Mouse (Mus musculus) Muller cell, postnatal 12 days (primary cell): ENCODE results near the gene Dmc1.

ENCODE experiments used
- DNase-seq: peaks from one replicate; pipeline ENCODE4 v3.0.0-alpha.2; 2015; ENCODE audit errors: inconsistent ontology term

Dmc1 gene

DNA sequence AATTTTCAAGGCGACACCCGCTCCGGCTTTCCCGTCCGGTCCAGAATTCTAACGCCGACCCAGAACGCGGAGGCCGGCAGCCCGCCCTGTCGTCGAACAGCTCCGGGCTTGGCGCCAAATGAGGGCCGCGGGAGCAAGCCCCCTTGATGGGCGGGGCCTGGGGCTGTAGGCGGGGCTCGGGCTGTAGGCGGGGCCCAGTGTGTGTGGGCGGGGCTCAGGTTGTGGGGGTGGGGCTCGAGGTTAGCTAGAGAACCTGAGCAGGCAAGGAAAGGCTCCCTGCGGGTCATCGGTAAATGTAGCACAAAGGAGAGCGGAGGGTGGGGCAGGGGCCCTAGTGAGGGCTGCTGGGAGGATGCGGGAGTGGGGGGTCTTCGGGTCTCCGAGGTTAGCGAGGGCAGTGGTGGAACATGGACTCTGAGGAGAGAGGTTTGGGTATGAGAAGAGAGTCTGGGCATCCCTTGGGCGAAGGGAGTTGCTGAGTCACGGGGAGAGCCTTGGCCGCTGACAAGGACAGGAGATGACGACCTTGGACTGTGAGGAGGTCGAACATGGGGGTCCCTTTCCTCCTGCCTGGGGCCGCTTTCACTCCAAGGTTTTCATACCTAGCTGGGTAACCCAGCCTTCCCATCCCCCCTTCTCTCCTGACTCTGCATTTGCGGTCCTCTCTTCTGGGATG, at the start of gene Dmc1:
Dmc1 (minus strand) TSS at position 120 of the 676 bp plus-strand sequence.
- peak; percentile 40 for DNase-seq

DNA sequence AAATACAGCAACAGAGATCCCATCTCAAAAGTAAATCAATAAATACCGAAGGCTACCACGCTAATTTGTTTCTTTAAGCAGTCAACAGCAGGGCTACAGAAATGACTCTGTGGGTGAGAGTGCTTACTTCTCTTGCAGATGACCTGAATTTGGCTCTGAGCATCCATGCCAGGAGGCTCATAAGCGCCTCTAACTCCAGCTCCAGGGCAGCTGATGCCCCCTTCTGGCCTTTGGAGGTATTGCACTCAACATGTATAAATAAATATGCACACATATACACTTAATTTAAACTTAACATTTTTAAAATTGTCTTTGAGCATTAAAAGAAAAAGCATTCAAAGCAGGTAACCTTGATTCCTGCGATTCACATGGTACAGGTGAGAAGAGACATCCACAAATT, 46.6 kb upstream of the Dmc1 start:
- DNase-seq: no peak

DNA sequence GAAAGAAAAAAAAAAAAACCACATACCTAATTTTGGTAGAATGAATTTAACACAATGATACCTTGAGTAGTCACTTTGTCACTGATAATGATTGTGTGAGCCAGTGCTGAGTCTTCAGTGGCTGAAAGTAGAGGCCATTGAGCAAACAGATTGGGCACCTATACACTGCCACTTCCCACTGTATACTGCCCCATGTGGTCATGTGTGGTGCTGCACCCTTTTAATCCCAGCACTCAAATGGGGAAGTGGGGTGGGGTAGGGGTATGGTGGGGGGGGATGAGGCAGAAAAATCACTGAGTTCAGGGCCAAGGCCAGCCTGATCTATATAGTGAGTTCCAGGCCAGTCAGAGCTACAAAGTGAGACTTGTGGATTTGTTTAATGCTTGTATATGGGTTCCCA, 45.7 kb upstream of the Dmc1 start:
- DNase-seq: no peak

DNA sequence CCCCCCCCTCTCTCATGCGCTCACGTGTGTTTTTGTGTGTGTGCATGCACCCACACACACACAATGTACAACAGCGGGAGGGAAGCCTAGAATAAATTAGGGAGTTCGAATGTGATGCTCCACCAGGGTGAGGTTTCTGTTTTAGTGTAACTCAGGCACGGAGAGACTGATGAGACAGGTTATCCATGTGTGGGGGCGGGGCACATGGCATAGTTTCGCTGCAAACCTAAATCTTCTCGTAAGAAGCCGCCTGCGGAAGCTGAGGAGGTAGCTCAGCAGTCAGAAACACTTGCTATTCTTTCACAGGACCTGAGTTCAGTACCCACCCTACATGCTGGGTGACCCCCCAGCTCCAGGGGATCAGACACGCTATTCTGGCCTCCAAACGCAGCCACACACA, 43.2 kb upstream of the Dmc1 start:
- no peak for DNase-seq

DNA sequence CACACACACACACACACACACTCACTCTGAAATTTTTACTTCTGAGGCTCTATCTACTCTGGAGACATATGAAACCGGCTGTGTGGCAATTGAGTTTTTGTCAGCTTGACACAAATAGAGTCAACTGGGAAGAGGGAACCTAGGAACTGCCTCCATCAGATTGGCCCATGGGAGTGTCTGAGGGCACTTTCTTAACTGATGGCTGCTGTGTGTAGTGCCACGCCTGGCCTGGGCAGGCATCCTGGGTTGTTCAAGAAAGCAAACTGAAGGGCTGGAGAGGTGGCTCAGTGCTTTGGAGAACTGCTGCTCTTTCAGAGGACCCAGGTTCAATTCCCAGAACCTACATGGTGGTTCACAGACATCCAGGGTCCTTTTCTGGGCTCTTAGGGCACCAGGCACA, 40.6 kb upstream of the Dmc1 start:
- DNase-seq: no peak

DNA sequence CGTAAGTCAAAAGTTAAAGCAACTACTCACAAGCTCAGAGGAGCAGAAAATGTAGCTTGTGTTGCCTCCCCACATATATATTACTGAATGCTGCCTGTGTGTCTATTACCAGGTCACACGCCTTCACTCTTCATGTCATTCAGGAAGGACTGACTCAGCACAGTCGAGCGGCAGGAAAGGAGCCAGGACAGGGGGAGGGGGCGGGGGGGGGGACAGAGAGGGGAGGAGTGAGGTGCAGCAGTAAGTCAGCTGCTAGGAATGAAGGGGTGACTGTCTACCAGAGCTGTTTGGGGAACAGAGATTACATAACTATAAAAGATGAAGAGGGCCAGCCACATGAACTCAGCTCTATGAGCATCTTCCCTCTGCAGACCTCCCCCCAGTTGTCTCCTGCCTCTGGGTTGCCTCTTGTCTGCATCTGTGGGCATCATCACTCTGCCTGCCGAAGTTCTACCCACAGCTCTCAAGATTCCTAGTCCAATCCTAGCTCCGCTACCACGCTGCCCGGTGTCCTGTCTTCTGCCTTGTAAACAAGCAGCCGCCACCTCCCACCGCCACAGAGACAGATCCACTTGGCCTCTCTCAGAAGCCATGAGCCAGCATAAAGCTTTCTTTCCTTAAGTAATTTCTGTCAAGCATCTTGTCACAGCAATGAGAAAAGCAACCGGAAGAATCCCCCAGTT, 36.4 kb upstream of the Dmc1 start:
- peak; percentile 10 for DNase-seq

DNA sequence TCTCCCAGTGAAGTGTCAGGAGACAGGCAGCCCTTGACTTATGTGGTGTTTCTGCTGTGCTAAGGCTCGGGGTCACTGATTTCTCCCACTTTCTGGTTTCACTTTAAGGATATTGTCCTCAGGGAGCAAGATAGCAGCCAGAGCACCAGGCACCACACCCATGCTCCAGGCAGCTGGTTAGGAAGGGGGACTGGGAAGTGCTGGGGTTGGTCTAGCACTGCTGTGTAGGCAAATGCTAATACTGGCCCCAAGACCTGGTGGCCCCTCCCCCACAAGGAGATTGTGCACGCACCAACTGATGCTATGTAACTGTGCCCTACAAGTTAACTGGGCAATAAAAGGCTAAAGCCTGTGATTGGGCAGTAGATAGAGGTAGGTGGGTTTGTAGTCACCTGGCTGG, 25.6 kb upstream of the Dmc1 start:
- DNase-seq: no peak

DNA sequence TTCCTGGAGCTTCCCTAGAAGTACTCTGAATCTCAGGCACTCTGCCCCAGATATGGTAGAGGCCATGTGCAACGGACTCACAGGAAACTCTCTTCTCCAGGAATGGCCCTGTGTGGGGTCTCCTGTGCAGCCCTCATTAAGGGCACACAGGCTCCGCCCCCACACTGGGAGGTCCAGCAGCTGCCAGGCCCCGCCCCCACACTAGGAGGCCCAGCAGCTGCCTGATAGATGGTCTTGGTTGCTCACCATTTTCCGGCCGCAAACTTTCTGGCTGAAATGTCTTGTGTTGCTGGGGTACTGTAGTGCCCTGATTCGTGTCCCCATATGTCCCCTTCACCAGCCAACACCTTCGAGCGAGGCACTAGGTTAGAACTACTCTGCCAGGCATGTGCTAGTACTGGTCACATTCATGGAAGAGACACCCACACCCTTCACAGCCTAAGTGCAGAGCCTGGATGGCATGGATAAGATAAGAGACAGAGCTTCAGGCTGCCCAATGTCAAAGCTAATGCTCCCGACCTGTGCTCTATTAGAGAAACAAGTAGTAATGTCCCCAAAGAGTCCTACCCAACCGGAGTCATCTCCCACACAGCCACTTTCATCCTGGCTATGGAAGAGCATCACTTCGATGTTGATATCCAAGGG, 15.0 kb upstream of the Dmc1 start:
- DNase-seq: no peak

DNA sequence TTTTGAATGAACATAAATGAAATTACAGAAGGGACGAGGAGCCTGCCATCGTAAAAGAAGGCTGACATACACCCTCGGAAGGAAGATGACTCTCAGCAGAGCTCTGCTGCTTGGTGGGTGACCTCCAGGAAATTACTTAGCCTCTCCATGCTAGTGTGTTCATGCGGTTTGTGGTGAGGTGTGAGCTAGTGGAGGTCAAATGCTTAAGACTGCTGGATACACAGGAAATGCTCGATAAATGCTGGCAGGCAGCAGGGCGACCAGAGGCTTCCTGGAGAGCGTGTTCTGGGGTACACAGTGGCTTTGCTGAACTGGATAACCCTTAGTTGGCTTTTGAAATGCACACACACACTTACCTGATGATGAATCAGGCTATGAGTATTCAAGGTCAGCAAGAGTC, 13.5 kb upstream of the Dmc1 start:
- no peak for DNase-seq

DNA sequence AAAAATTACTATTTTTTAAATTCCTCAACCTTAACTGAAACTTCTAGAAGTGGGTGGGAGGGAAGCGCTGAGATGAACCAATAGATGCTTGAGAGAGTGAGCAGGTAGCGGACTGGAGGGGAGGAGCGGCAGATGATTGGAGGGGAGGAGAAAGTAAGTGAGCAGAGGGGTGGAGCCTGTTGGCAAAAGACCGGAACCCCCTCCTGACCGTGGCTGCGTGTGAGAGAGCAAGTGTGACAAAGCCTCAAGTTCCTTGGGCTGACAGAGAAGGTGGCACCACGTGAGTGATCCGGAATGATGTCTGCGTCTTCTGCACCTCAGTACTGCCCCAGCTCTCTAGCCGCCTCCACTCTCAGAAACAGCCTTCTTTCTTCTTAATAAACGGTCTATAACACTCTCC, 12.2 kb upstream of the Dmc1 start:
- DNase-seq: no peak

DNA sequence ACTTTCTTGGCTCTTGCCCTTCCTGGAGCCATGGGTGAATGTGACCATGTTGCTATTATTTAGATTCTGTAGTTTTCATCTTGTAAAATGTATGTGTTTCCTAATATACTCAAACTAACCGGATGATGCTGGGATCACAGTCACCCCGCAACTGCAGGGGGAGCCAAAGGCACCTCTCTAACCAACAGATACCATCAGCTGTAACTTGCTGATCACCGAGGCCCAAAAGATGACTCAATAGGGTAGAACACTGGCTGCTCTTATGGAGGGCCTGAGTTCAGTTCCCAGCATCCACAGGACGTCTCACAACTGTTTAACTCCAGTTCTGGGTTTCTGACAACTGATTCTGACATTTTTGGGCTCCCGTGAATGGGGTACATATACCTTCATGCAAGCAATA, 11.8 kb upstream of the Dmc1 start:
- DNase-seq: no peak

DNA sequence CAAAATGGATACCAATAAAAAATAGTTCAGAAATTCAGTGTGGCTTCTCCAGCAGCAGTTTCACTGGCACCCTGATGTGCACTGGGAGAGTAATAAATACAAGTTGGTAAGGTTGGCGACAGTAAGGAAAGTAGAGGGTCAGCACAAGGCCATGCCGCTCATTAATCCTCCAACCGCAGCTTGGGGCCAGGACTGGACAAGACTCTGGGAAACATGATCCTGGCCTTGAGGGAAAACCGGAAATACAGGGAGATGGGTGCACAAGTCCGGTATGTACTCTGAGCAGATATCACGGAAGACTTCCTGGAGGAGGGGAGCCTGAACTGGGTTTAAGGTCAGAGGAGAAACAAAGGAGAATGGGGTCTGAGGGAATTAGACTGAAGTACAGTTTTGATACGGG, 10.6 kb upstream of the Dmc1 start:
- no peak for DNase-seq

DNA sequence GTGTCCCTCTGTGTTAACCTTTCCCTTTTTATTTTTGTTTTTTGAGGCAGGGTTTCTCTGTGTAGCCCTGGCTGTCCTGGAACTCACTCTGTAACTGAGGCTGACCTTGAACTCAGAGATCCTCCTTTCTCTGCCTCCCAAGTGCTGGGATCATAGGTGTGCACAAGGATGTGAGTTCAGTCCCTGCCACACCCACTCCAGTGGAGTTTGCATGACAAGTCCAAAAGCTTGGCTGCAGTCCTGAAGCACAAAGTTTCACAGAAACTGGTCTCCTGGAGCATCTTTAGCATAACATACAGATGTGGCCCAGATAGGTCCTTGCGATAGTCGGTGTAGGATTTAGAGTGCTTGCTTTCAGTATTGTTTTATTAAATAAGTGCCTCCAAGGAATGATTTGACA, 4.3 kb upstream of the Dmc1 start:
- DNase-seq: no peak

DNA sequence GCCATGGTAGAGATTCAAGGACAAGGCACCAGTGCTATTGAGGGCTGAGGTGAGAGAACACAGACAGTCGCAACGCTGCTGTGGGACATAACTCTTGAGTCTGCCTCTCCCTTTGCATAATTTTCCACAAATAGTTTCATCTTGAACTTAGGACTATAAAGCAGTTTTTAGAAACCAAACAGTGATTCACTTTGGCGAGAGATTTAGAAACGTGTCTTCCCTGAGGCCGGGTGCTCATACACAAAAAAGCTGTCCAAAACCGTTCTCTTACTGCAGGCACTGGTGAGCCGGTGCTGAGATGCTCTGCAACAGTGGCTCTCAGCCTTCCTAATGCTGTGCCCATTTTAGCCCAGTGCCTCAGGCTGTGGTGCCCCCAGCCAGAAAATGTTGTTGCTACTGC, 3.3 kb upstream of the Dmc1 start:
- no peak for DNase-seq

DNA sequence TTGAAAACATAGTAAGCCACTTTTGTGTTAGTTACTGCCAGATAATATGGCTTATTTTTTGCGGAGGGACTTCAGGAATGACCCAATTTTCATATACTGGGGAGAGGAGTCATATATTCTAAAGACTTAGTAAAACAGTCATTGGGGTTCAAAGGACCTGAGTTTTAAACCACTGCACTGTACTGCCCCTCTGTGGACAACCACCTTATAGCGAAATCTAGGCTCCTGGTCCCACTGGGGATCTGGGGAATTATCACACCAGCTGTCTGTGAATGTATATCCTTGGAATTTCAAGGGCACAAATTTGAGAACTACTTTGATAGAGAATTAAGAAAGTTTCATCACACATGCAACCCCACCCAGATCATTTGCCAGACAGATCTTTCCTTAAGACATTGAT, 2.8 kb upstream of the Dmc1 start:
- DNase-seq: peak; percentile 1

DNA sequence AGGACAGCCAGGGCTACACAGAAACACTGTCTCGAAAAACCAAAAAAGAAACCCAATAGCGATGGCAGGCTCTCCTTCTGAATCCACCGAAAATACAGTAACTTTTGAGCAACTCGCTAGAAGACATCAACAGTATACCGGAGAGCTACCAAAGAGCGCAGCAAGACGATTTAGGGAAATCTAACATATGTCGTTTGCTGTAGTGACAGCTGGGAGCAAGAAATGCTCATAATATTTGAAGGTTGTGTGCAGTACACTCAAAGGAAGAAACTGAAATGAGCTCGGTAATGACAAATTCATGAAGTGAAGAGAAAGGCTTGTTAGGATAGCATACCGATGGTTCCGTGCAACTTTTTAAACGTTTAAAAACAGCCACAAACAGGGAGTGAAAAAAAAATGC, 1.3 kb upstream of the Dmc1 start:
- DNase-seq: no peak

DNA sequence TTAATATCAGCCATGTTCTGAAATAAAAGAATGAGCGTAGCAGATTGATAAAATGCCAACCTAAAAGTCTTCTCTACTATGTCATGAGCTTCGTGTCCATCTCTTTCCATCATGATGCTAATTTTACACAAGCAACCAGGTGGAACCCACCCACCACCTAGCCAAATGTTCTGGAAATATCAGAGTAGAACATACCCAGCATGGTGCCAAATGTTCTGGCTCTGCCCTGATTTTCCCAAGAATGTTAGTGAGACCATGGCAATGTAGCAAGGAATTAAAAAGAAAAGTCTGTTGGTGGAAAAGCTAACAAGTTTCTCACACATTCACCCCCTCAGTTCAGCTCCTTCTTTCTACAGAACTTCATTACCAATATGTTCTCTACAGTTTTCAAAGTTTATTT, 4.7 kb downstream of the Dmc1 start:
- DNase-seq: no peak

DNA sequence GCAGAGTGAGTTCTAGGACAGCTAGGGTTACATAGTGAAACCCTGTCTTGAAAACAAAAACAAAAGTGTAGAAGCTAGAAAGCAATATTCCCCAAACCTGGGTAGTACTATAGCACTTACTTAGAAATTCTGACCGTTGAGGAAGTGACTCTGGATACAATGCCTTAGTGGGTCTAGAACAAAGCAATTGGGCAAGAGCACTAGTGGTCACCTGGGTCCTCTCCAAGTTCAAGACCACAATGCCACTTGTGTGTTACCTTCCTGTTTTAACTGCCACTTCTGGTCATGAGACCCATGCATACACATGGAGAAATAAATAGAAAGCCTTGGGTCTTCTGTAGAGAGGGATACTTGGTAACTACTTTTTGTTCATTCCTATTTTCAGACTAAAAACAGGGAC, 6.2 kb downstream of the Dmc1 start:
- no peak for DNase-seq

DNA sequence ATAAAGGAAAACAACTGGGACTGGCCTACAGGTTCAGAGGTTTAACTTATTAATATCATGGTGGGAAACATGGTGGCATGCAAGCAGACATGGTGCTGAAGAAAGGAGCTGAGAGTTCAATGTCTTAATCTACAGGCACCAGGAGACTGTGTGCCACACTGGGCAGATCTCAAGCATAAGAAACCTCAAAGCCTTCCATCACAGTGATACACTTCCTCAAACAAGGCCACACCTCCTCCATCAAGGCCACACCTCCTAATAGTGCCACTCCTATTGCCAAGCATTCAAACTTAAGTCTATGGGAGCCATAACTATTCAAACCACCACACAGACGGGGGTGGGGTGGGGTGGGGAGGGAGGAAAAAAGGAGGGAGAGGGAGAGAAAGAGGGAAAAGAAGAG, 23.3 kb downstream of the Dmc1 start:
- DNase-seq: no peak

DNA sequence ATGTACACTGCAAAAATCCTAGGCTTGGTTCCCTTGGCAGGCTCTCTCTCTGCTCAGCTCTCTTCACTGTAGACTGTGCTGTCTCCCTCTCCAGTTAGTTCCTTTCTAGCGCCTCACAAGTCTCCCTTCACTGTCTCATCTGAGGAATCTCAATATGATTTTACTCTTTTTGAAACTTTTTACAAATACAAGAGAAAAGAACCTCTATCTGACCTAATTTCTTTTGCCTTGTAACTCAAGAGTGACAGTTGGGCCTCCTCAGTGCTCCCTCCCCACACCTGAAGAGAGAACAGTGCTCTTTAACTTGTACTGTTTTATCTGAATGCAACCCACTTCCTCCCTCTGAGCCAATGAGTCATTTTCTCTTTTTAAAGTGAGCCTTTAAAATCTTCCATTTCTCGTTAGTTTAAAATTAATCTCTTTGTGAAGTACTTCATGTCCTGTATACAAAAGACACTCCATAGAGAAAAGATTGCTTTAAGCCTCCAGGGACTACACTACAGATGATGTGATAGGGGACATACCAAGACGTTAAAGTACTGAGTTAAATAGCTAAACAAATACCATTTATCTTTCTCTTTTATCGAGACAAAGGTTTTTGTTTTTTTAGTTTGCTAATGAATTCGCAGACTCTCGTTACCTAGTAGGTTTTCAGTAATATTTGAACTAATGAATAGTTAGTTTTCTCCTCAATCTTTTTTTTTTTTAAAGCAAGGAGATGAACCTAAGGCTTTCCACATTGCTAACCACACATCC, 27.1 kb downstream of the Dmc1 start:
- DNase-seq: peak; percentile 12

DNA sequence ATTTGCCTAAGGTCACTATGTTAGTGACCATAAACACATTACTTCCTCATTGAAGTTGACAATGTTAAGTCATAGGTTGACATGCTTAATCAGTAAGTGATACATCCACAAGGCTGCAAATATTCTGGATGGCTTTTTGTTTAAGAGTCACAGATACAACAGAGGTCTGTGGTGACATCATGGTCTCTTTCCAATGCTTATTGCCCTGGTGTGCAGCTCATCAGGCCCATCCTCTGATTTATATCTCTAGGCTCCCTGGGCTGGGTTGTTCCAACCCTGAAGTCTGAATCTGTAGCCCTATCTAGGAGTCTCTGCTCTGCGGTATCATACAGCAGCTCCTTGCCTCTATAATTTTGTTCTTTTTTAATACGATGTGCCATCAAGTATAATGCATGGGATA, 28.0 kb downstream of the Dmc1 start:
- DNase-seq: no peak

DNA sequence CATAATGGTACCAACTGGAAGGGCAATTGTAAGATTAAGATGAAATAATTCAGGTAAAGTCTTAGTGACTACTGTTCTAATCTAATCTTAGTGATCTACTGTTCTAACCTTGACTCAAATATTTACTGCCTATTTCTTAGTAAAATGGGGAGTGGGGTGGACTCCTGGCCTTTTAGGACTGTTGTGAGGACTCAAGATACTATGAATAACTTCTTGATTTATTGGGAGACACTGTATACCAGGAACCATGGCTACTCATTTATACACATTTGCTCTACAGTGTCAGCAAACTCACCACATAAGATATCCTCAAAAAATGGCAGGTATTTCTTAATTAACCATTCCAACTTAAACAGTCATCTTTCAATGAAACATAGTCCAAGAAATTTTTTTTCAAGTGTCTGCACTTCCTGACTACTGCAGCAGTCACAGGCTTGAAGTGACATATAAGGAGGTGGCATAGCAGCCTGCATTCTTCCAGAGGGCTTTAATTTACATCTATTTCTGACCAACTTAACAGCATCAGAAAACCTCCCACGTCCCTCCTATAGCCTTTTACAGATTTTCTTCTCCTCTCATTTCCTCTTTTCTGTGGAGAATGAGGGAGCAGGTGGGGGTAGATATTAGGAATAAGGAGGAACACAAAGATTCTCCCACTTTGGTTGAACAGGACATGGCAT, 29.2 kb downstream of the Dmc1 start:
- DNase-seq: no peak
